Mouse (Mus musculus): ENCODE measurements around the gene Sec16a. TPM values are rescaled to one million over a fixed set of nuclear protein-coding genes. Genes with fewer than 3 reads are reported as not detected.

The Sec16a gene
- total RNA-seq, 2 experiments from 2014 or later: 50.3 to 50.4 TPM

DNA sequence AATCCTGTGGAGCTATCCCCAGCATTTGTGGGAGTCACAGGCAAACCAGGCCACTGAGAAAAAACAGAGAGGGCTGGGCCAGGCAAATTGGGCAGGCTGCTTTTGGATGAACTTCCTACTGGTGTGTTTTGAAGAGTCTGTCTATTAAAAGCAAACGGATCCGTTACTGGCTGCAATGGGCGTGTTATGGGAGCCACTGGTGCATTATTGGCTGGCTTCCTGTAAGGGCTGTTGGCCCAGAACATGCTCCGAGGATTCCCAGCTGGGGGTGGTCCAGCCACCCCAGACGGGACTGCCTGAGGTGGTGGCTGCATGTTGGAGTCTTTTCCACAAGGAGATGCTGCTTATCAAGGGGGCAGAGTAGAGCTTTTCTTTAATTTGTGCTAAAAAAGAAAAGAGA lies 3.3 kb downstream of the Sec16a start:
- DNase-seq (ENCODE audit: low spot score in 2 of 2): no peak

- no peak for DNase-seq (ENCODE audit: low spot score in 2 of 2)
These were observed 3.8 kb downstream of the Sec16a start for GRCm38 (mm10) chr2:26441261-26441660.

GRCm38 (mm10) chr2:26439671-26440070 lies 5.3 kb downstream of the Sec16a start:
- no peak for DNase-seq (ENCODE audit: low spot score in 2 of 2)

GRCm38 (mm10) chr2:26438373-26438772 lies 6.6 kb downstream of the Sec16a start:
- no peak for DNase-seq (ENCODE audit: low spot score in 2 of 2)

DNA sequence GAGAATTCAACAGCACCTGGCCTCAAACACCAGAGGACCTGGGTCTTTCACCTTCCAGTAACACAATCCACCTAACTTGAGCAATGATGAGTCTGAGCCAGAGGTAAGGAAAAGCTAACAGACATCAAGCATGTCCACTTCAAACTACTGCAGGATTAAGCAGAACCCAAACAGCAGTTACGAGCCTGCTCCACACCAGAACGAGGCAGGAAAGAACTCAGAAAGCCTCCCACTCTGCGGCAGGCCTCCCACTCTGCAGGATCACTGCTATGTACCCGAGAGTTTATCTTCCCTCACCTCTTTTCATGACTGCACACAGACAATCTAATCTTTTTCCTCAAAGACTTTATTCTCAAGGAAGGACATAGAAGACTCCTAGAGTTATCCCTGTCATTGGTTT lies 7.8 kb downstream of the Sec16a start:
- peak; percentile 45 to 72 for DNase-seq (ENCODE audit: low spot score in 2 of 2)

GRCm38 (mm10) chr2:26434791-26435572 lies 10.0 kb downstream of the Sec16a start:
- no peak for DNase-seq (ENCODE audit: low spot score in 2 of 2)

DNA sequence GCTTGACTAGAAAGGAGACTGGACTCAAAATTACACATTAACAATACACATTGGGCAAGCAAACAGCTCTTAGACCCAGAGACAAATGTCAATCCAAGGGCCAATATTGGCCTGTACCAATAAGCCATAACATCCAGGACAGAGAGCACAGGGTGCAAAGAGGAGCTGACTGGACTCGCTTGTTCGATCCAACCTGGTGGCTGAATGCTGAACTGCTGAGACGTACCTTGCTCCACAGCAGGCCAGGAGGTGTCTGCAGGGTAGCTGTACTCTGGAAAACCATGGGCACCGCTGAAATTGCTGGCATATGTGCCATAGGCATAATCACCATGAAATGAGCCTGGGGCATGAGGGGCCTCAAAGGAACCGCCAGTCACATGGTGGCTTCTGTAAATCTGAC lies 15.2 kb downstream of the Sec16a start:
- no peak for DNase-seq (ENCODE audit: low spot score in 2 of 2)

GRCm38 (mm10) chr2:26424541-26424940 lies 20.5 kb downstream of the Sec16a start:
- DNase-seq (ENCODE audit: low spot score in 2 of 2): no peak

GRCm38 (mm10) chr2:26423086-26423485 lies 21.9 kb downstream of the Sec16a start:
- DNase-seq (ENCODE audit: low spot score in 2 of 2): no peak

DNA sequence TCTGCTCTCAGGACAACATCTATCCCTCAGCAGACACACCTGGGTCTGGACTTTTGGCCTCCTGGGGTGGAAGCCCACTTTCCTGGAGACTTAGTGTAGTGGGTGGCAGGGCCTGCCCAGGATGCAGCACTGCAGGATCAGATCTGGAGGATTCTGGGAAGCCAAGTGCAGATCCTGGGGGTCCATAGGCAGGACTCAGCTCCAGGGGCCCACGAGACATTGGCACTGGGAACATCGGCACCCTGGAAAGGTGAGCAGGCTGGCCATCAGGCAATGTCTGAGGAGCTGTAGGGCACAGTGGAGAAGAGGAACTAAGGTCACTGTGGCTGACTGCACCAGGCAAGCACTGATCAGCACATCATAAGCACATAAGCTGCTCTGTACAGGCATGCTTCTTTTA lies 23.0 kb downstream of the Sec16a start:
- no peak for DNase-seq (ENCODE audit: low spot score in 2 of 2)

GRCm38 (mm10) chr2:26418120-26418519 lies 26.9 kb downstream of the Sec16a start:
- no peak for DNase-seq (ENCODE audit: low spot score in 2 of 2)

DNA sequence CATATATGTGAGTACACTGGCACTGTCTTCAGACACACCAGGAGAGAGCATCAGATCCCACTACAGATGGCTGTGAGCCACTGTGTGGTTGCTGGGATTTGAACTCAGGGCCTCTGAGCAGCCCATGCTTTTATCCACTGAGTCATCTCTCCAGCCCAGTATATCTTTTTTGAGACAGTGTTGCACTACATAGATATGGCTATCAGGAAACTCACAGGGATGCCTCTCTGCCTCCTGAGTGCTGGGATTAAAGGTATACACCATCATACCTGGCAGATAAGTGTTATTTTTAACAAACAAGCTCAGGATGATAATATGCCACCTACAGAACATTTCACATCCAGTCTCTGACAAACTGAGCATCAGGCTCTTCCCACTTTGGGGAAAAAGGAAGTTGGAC lies 27.9 kb downstream of the Sec16a start:
- DNase-seq (ENCODE audit: low spot score in 2 of 2): no peak

- no peak for DNase-seq (ENCODE audit: low spot score in 2 of 2)
These were observed 34.0 kb downstream of the Sec16a start for GRCm38 (mm10) chr2:26410931-26411411.

GRCm38 (mm10) chr2:26410091-26410490 lies 34.9 kb downstream of the Sec16a start:
- no peak for DNase-seq (ENCODE audit: low spot score in 2 of 2)

DNA sequence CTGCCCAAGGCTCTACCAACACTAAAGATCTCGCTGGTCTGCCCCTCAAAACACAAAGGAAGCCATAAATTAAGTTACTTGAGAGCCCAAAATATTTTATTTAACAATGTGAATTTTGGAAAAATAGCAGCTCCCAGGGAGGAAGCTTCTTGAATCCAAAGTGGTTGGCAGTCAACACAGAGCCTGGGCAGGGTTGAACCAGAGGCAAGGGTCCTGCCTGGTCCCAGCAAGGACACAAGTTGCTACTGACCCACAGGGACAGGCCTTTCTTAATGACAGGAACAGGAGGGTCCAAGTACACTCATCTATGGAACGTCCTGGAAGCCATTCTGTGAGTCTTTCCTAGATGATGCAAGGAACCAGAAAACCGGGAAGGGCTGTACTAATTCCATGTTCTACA lies 35.7 kb downstream of the Sec16a start:
- DNase-seq (ENCODE audit: low spot score in 2 of 2): no peak

- DNase-seq (ENCODE audit: low spot score in 2 of 2): peak; percentile 91 to 96
These were observed 36.3 kb downstream of the Sec16a start, which contains the start of gene Inpp5e for GRCm38 (mm10) chr2:26408515-26409356. Gene Inpp5e, minus strand, starts transcription at chr2:26409203.

DNA sequence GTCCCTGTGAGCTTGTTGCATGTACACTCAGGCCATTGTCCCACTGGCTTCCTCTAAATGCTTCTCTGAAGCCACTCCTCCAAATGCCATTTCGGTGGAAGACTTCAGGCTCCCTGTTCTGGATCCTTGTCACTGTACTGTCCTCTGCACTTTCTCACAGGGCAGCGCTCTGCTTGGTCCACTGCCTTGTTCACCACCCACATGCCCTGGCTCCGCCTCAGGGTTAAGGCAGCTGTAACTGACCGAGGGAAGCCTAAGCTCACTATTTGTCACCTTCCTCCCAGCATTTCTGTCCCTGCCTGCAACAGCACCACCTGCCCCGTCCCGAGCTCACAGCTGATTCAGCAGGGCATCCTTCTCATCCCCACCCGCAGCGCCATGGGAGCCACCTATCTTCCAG lies 41.7 kb downstream of the Sec16a start:
- no peak for DNase-seq (ENCODE audit: low spot score in 2 of 2)

GRCm38 (mm10) chr2:26402265-26402664 lies 42.8 kb downstream of the Sec16a start:
- peak in 1 of 2 experiments; percentile 40 for DNase-seq (ENCODE audit: low spot score in 2 of 2)

DNA sequence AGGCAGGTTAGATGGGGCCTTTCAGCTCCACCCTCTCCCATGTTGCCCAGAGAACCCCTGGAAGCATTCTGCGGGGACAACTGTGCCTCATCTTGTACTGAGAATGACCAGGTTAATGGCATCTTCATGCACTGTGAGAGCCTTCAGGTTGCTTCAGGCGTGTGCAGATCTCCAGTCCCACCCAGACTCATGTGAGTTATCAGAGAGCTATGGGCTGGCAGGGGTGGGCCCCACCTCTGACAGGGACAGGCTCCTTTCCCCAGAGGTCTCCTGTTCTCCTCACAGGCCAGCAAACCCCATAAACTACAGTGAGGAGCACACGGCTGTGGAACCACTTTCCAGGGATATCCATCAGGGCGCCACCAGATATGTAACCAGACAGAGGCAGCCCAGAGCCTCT lies 44.0 kb downstream of the Sec16a start:
- no peak for DNase-seq (ENCODE audit: low spot score in 2 of 2)

DNA sequence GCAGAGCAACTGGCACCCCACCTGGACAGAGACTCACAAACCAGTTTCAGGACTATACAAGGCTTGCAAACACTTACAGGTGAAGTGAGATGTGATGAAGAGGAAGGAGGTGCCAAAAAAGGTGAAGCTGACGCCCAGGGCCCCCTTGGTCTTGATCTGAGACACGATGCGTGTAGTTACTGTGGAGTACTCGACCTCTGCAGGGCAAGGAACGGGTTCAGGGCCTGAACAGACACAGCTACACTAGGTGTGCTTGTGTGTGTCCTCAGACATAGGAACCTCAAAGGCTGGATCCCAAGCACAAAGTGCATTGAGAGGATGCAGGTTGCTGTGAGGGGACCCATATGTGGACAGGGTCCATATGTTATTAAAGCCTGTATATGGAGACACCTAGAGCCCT lies 44.7 kb downstream of the Sec16a start:
- no peak for DNase-seq (ENCODE audit: low spot score in 2 of 2)

DNA sequence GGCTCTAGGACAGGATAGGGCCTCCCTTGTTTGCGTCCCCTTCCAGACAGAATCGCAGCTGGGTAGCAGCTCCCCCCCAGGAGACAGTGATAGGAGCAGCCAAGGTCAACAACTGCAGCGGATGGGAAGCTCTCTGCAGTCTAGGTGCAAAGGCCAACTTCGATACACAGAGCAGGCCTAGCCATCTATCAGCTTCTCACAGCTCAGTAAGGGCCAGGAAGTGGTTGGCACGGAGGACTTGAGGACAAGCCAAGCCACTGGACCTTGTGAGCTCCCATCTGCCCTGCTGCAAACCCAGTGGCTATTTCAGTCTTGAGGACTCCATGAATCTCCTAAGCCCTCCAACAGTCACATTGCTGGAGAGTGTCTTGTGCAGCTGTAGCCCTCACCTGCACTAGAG lies 45.4 kb downstream of the Sec16a start:
- DNase-seq (ENCODE audit: low spot score in 2 of 2): no peak

DNA sequence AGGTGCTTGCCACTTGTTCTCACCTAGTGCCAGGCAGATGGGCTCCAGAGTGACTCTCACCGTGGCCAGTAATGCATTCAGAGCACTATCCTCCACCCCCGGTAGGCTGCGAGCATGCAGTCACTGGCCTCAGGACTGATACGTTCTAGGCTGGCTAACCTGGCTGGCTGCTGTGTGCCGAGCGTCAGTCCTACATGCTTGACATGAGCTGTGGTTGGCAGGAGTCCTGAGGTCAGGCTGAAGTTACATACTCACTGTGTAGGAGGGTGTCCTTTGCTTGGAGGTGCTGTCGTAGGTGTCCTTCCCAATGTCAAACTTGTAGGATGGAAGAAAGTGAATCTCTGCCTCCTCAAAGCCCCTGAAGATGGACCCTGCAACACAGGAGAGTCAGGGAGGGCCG lies 46.0 kb downstream of the Sec16a start:
- DNase-seq (ENCODE audit: low spot score in 2 of 2): no peak

Measured in layer of hippocampus, adult 18-20 months (tissue).